Mouse (Mus musculus): ENCODE measurements at regions not wholly inside any gene's neighbourhood (a gene's known extent, or its start where the extent isn't known, plus 50 kb on each side); places are given as distances from the start of the nearest gene placed in this dataset.

DNA sequence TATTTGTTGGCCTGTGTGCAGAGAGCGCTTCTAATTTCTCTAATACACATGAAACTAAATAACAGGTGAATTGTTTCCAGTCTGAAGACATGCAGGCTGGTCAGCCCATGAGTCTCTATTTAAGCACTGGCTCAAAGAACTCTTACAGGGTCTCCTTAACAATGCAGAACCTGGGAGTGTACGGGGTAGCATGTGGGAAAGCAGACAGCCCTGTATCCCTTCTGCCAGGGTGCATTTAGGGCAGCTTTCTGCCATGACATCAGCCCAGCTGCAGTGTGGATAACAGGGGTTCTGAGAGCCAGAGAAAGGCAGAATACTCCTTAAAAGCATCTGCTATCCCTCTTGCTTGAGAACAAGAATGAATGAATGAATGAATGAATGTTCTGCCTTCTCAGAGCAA lies 164.7 kb downstream of the Grb14 start:
- Histone ChIP-seq H3K36me3 (ENCODE audit: control insufficient read depth, insufficient read depth) (no peaks in the 10 kb centered on the region), H3K4me3 (no peak overlapping the region), H3K79me2 (ENCODE audit: control insufficient read depth, insufficient read depth) (no peaks in the 10 kb centered on the region), H3ac (ENCODE audit: control insufficient read depth, insufficient read length) (no peak overlapping the region), H3K4me2 (ENCODE audit: low read depth) (no peak overlapping the region), H3K27me3 (ENCODE audit: control insufficient read depth, insufficient read depth, insufficient read length) (no peaks in the 10 kb centered on the region)
- TF ChIP-seq E2F4 (IDR thresholded peaks at IDR 0.05; ENCODE audit: insufficient read depth): no peak
- TF ChIP-seq CEBPB (IDR thresholded peaks at IDR 0.05; ENCODE audit: insufficient read depth, poor library complexity, severe bottlenecking): no peak
- TF ChIP-seq TCF12 (IDR thresholded peaks at IDR 0.05; ENCODE audit: insufficient read depth, poor library complexity, severe bottlenecking): no peak
- TF ChIP-seq POLR2AphosphoS2 (IDR thresholded peaks at IDR 0.05; ENCODE audit: insufficient read length, low read depth): no peak
- no peak for TF ChIP-seq MYOD1 (IDR thresholded peaks at IDR 0.05; ENCODE audit: control insufficient read depth in 1 of 3, insufficient read length in 2 of 3, low read depth in 2 of 3)
- TF ChIP-seq POLR2A (IDR thresholded peaks at IDR 0.05; ENCODE audit: insufficient read length, low read depth): no peak
- TF ChIP-seq REST (IDR thresholded peaks at IDR 0.05; ENCODE audit: insufficient read depth, insufficient read length): no peak
- TF ChIP-seq USF1 (IDR thresholded peaks at IDR 0.05; ENCODE audit: low read depth): no peak

GRCm38 (mm10) chr2:64853918-64854317 lies 170.9 kb downstream of the Grb14 start:
- H3K79me2 ChIP-seq (ENCODE audit: control insufficient read depth, insufficient read depth): no peaks in the 10 kb centered on the region
- no peak overlapping the region for H3K4me2 ChIP-seq (ENCODE audit: low read depth)
- H3ac ChIP-seq (ENCODE audit: control insufficient read depth, insufficient read length): no peak overlapping the region
- TF ChIP-seq TCF12 (IDR thresholded peaks at IDR 0.05; ENCODE audit: insufficient read depth, poor library complexity, severe bottlenecking) (no peak), MAX (IDR thresholded peaks at IDR 0.05; ENCODE audit: low read depth) (no peak), POLR2A (IDR thresholded peaks at IDR 0.05; ENCODE audit: insufficient read length, low read depth) (no peak), MYOD1 (IDR thresholded peaks at IDR 0.05; ENCODE audit: control insufficient read depth in 1 of 3, insufficient read length in 2 of 3, low read depth in 2 of 3) (no peak), POLR2AphosphoS2 (IDR thresholded peaks at IDR 0.05; ENCODE audit: insufficient read length, low read depth) (no peak), E2F4 (IDR thresholded peaks at IDR 0.05; ENCODE audit: insufficient read depth) (no peak), USF1 (IDR thresholded peaks at IDR 0.05; ENCODE audit: low read depth) (no peak), SRF (IDR thresholded peaks at IDR 0.05; ENCODE audit: control insufficient read depth, insufficient read length, low read depth) (no peak), REST (IDR thresholded peaks at IDR 0.05; ENCODE audit: insufficient read depth, insufficient read length) (no peak), MYOG (IDR thresholded peaks at IDR 0.05; ENCODE audit: control insufficient read depth in 1 of 3, insufficient read depth in 1 of 3, insufficient read length in 2 of 3, low read depth in 2 of 3) (no peak), TCF3 (IDR thresholded peaks at IDR 0.05; ENCODE audit: insufficient read length, low read depth) (no peak), CEBPB (IDR thresholded peaks at IDR 0.05; ENCODE audit: insufficient read depth, poor library complexity, severe bottlenecking) (no peak)
- no peaks in the 10 kb centered on the region for H3K27me3 ChIP-seq (ENCODE audit: control insufficient read depth, insufficient read depth, insufficient read length)
- H3K36me3 ChIP-seq (ENCODE audit: control insufficient read depth, insufficient read depth): no peaks in the 10 kb centered on the region
- no peak overlapping the region for H3K4me3 ChIP-seq

DNA sequence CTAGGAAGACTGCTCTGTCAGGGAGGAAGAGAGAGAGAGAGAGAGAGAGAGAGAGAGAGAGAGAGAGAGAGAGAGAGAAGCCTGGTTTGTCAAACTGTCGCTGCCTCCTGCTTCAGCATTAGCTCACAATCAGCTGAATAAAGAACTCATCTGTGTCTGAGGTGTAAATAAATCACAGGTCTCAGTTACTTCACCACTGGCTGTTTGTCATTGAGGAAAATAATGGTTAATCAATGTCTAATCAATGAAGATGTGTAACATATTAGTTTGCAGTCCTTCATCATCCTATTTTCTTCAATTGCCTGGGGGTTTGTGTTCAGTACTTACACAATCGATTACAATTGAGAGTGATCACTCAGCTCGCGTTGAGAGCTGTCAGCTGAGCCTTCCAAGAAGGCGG lies 171.9 kb downstream of the Grb14 start:
- Histone ChIP-seq H3ac (ENCODE audit: control insufficient read depth, insufficient read length) (no peak overlapping the region), H3K4me3 (no peak overlapping the region), H3K36me3 (ENCODE audit: control insufficient read depth, insufficient read depth) (no peaks in the 10 kb centered on the region), H3K4me2 (ENCODE audit: low read depth) (no peak overlapping the region), H3K27me3 (ENCODE audit: control insufficient read depth, insufficient read depth, insufficient read length) (no peaks in the 10 kb centered on the region), H3K79me2 (ENCODE audit: control insufficient read depth, insufficient read depth) (no peaks in the 10 kb centered on the region)
- TF ChIP-seq POLR2A (IDR thresholded peaks at IDR 0.05; ENCODE audit: insufficient read length, low read depth) (no peak), TCF12 (IDR thresholded peaks at IDR 0.05; ENCODE audit: insufficient read depth, poor library complexity, severe bottlenecking) (no peak), MYOG (IDR thresholded peaks at IDR 0.05; ENCODE audit: control insufficient read depth in 1 of 3, insufficient read depth in 1 of 3, insufficient read length in 2 of 3, low read depth in 2 of 3) (no peak), MYOD1 (IDR thresholded peaks at IDR 0.05; ENCODE audit: control insufficient read depth in 1 of 3, insufficient read length in 2 of 3, low read depth in 2 of 3) (no peak), SRF (IDR thresholded peaks at IDR 0.05; ENCODE audit: control insufficient read depth, insufficient read length, low read depth) (no peak), TCF3 (IDR thresholded peaks at IDR 0.05; ENCODE audit: insufficient read length, low read depth) (no peak), CEBPB (IDR thresholded peaks at IDR 0.05; ENCODE audit: insufficient read depth, poor library complexity, severe bottlenecking) (no peak), POLR2AphosphoS2 (IDR thresholded peaks at IDR 0.05; ENCODE audit: insufficient read length, low read depth) (no peak), E2F4 (IDR thresholded peaks at IDR 0.05; ENCODE audit: insufficient read depth) (no peak), REST (IDR thresholded peaks at IDR 0.05; ENCODE audit: insufficient read depth, insufficient read length) (no peak)

- Histone ChIP-seq H3K79me2 (ENCODE audit: control insufficient read depth, insufficient read depth) (no peaks in the 10 kb centered on the region), H3K4me2 (ENCODE audit: low read depth) (no peak overlapping the region), H3K36me3 (ENCODE audit: control insufficient read depth, insufficient read depth) (no peaks in the 10 kb centered on the region), H3ac (ENCODE audit: control insufficient read depth, insufficient read length) (no peak overlapping the region), H3K4me3 (no peak overlapping the region), H3K27me3 (ENCODE audit: control insufficient read depth, insufficient read depth, insufficient read length) (no peaks in the 10 kb centered on the region)
- TF ChIP-seq TCF3 (IDR thresholded peaks at IDR 0.05; ENCODE audit: insufficient read length, low read depth) (no peak), TCF12 (IDR thresholded peaks at IDR 0.05; ENCODE audit: insufficient read depth, poor library complexity, severe bottlenecking) (no peak), SRF (IDR thresholded peaks at IDR 0.05; ENCODE audit: control insufficient read depth, insufficient read length, low read depth) (no peak), MAX (IDR thresholded peaks at IDR 0.05; ENCODE audit: low read depth) (no peak), POLR2AphosphoS2 (IDR thresholded peaks at IDR 0.05; ENCODE audit: insufficient read length, low read depth) (no peak), CEBPB (IDR thresholded peaks at IDR 0.05; ENCODE audit: insufficient read depth, poor library complexity, severe bottlenecking) (no peak), REST (IDR thresholded peaks at IDR 0.05; ENCODE audit: insufficient read depth, insufficient read length) (no peak), MYOD1 (IDR thresholded peaks at IDR 0.05; ENCODE audit: control insufficient read depth in 1 of 3, insufficient read length in 2 of 3, low read depth in 2 of 3) (no peak), E2F4 (IDR thresholded peaks at IDR 0.05; ENCODE audit: insufficient read depth) (no peak), POLR2A (IDR thresholded peaks at IDR 0.05; ENCODE audit: insufficient read length, low read depth) (no peak), USF1 (IDR thresholded peaks at IDR 0.05; ENCODE audit: low read depth) (no peak), MYOG (IDR thresholded peaks at IDR 0.05; ENCODE audit: control insufficient read depth in 1 of 3, insufficient read depth in 1 of 3, insufficient read length in 2 of 3, low read depth in 2 of 3) (no peak)
These were observed 173.7 kb downstream of the Grb14 start for GRCm38 (mm10) chr2:64851096-64851495.

GRCm38 (mm10) chr2:64850656-64851055 lies 174.1 kb downstream of the Grb14 start:
- Histone ChIP-seq H3K36me3 (ENCODE audit: control insufficient read depth, insufficient read depth) (no peaks in the 10 kb centered on the region), H3K27me3 (ENCODE audit: control insufficient read depth, insufficient read depth, insufficient read length) (no peaks in the 10 kb centered on the region), H3K4me2 (ENCODE audit: low read depth) (no peak overlapping the region), H3K4me3 (no peak overlapping the region), H3ac (ENCODE audit: control insufficient read depth, insufficient read length) (no peak overlapping the region), H3K79me2 (ENCODE audit: control insufficient read depth, insufficient read depth) (no peaks in the 10 kb centered on the region)
- TF ChIP-seq USF1 (IDR thresholded peaks at IDR 0.05; ENCODE audit: low read depth) (no peak), TCF3 (IDR thresholded peaks at IDR 0.05; ENCODE audit: insufficient read length, low read depth) (no peak), MYOD1 (IDR thresholded peaks at IDR 0.05; ENCODE audit: control insufficient read depth in 1 of 3, insufficient read length in 2 of 3, low read depth in 2 of 3) (no peak), SRF (IDR thresholded peaks at IDR 0.05; ENCODE audit: control insufficient read depth, insufficient read length, low read depth) (no peak), POLR2A (IDR thresholded peaks at IDR 0.05; ENCODE audit: insufficient read length, low read depth) (no peak), TCF12 (IDR thresholded peaks at IDR 0.05; ENCODE audit: insufficient read depth, poor library complexity, severe bottlenecking) (no peak), POLR2AphosphoS2 (IDR thresholded peaks at IDR 0.05; ENCODE audit: insufficient read length, low read depth) (no peak), CEBPB (IDR thresholded peaks at IDR 0.05; ENCODE audit: insufficient read depth, poor library complexity, severe bottlenecking) (no peak), REST (IDR thresholded peaks at IDR 0.05; ENCODE audit: insufficient read depth, insufficient read length) (no peak), MAX (IDR thresholded peaks at IDR 0.05; ENCODE audit: low read depth) (no peak), E2F4 (IDR thresholded peaks at IDR 0.05; ENCODE audit: insufficient read depth) (no peak), MYOG (IDR thresholded peaks at IDR 0.05; ENCODE audit: control insufficient read depth in 1 of 3, insufficient read depth in 1 of 3, insufficient read length in 2 of 3, low read depth in 2 of 3) (no peak)
